Mouse (Mus musculus): ENCODE results near the gene Fbxo46. TPM values are rescaled to one million over a fixed set of nuclear protein-coding genes. Genes with fewer than 3 reads are reported as not detected.
"Not testable (repeated sequence)": the region's sequence is repeated elsewhere in the genome, so short reads cannot be mapped to it uniquely, and the experiment has no call there.

Fbxo46 gene
- polyA plus RNA-seq, 1 experiment from 2014 or later, result 5.1 TPM

DNA sequence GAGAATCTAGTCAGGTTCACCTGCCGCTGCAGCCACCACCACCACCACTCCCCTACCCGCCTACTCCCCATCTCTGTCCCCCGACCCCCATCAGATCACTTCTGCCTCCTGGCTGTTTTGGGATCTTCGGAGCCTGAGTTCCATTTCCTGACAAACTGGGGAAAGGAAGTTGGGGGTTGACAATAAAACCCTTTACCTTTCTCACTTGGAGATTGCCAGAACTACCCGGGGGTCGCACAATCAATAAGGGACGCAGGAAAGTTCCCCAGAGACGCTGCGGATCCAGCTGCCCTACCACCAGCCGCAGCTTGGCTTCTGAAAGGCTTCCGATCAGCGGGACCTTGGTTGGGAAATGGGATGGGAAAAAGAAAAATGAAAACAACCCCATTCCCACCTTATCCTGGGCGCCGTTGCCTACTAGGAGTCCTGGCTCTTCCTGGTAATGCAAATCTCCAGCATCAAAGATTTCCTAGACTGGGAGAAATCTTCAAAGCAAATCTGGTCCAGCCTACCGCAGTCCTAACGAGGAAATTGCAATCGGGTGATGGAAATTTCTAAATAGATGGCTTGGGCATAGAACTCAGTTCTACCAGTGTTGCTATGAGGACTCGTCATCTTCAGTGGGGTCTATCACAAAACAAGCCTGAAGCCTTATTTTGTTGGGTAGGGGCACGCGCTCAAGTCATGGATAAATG is 28.7 kb downstream of the Fbxo46 start:
- H3K27me3 ChIP-seq (replicated peaks; ENCODE audit: control insufficient read depth, insufficient read depth, low read length), result no peaks in the 10 kb centered on the region
- TF ChIP-seq CTCF (IDR thresholded peaks at IDR 0.05; ENCODE audit: low read depth), result no peak
- H3K36me3 ChIP-seq (ENCODE audit: control insufficient read depth, insufficient read depth), result peaks cover 15% of the 10 kb centered on the region
- H3K9me3 ChIP-seq (ENCODE audit: control insufficient read depth), result no peaks in the 10 kb centered on the region
- peak overlapping the region; percentile 88 for H3K4me2 ChIP-seq (replicated peaks; ENCODE audit: low read depth)
- peak overlapping the region; percentile 62; the same call in 1 of the 2 replicates for H3K27ac ChIP-seq (ENCODE audit: low read depth, low read length)
- 0 out of 2 replicates have a peak, but pooled peaks cover 10% of the 10 kb centered on the region for H3K4me1 ChIP-seq (replicated peaks; ENCODE audit: control insufficient read depth, insufficient read depth, low read length)
- WGBS, result 10% methylated on average over 20 of the region's 20 CpGs
- H3K4me3 ChIP-seq (ENCODE audit: low read depth, low read length), result peak overlapping the region; percentile 66
- peak overlapping the region; percentile 59 for H3K9ac ChIP-seq (ENCODE audit: low read depth, low read length)
- ATAC-seq, result no peak

- H3K27ac ChIP-seq (ENCODE audit: low read depth, low read length), result peak within 1 kb of the TSS; percentile 62; the same call in 1 of the 2 replicates
- H3K36me3 ChIP-seq (ENCODE audit: control insufficient read depth, insufficient read depth), result peaks cover 19% of the 10 kb centered on the region
- WGBS, result under 1% methylated on average over 43 of the region's 43 CpGs
- H3K9me3 ChIP-seq (ENCODE audit: control insufficient read depth), result no peaks in the 10 kb centered on the region
- no peaks in the 10 kb centered on the region for H3K27me3 ChIP-seq (replicated peaks; ENCODE audit: control insufficient read depth, insufficient read depth, low read length)
- no peak for TF ChIP-seq CTCF (IDR thresholded peaks at IDR 0.05; ENCODE audit: low read depth)
- 0 out of 2 replicates have a peak, but pooled peaks cover 10% of the 10 kb centered on the region for H3K4me1 ChIP-seq (replicated peaks; ENCODE audit: control insufficient read depth, insufficient read depth, low read length)
- peak within 1 kb of the TSS; percentile 66 for H3K4me3 ChIP-seq (ENCODE audit: low read depth, low read length)
- peak; percentile 96 for ATAC-seq
- H3K9ac ChIP-seq (ENCODE audit: low read depth, low read length), result peak within 1 kb of the TSS; percentile 59
- peak within 1 kb of the TSS; percentile 88 for H3K4me2 ChIP-seq (replicated peaks; ENCODE audit: low read depth)
Measured at GRCm38 (mm10) chr7:19148875-19149541, 29.3 kb downstream of the Fbxo46 start, which contains the start of gene Qpctl. Gene Qpctl (minus strand): TSS chr7:19149291.

DNA sequence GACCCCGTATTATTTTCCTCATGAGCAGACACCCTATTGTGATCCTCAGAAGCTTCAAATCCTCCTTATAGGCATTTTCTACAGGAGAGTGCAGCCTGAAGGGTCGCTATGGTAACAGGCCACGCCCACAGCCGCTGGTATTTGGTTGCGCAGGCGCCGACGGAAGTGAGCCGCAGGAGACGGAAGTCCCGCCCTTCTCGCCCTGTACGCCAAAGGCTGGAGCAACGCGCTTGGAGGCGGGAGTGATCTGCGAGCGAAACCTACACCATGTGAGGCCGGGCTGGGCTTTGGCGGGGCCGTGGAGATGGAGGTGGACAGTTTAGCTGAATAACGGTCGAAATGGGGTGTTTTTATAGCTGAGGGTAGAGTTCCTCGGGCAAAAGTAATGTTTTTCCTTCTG is 30.0 kb downstream of the Fbxo46 start, which contains the start of gene Snrpd2:
Gene Snrpd2 (plus strand): TSS at position 97 of the 400 bp plus-strand sequence.
- no peak for TF ChIP-seq CTCF (IDR thresholded peaks at IDR 0.05; ENCODE audit: low read depth)

GRCm38 (mm10) chr7:19151121-19151520 is 31.5 kb downstream of the Fbxo46 start:
- not testable (repeated sequence) for H3K27ac ChIP-seq (ENCODE audit: low read depth, low read length); H3K9ac ChIP-seq (ENCODE audit: low read depth, low read length); H3K4me3 ChIP-seq (ENCODE audit: low read depth, low read length); ATAC-seq; H3K4me1 ChIP-seq (replicated peaks; ENCODE audit: control insufficient read depth, insufficient read depth, low read length); H3K4me2 ChIP-seq (replicated peaks; ENCODE audit: low read depth); H3K9me3 ChIP-seq (ENCODE audit: control insufficient read depth); H3K27me3 ChIP-seq (replicated peaks; ENCODE audit: control insufficient read depth, insufficient read depth, low read length)
- peaks cover 27% of the 10 kb centered on the region for H3K36me3 ChIP-seq (ENCODE audit: control insufficient read depth, insufficient read depth)
- 86% methylated on average over 10 of the region's 10 CpGs for WGBS

More for the DNA sequence above, 30.0 kb downstream of the Fbxo46 start, which contains the start of gene Snrpd2:
- peak; percentile 91 for ATAC-seq
- under 1% methylated on average over 24 of the region's 24 CpGs for WGBS
- H3K9ac ChIP-seq (ENCODE audit: low read depth, low read length), result peak within 1 kb of the TSS; percentile 59
- H3K36me3 ChIP-seq (ENCODE audit: control insufficient read depth, insufficient read depth), result peaks cover 22% of the 10 kb centered on the region
- H3K4me2 ChIP-seq (replicated peaks; ENCODE audit: low read depth), result peak within 1 kb of the TSS; percentile 88
- peak within 1 kb of the TSS; percentile 66 for H3K4me3 ChIP-seq (ENCODE audit: low read depth, low read length)
- no peaks in the 10 kb centered on the region for H3K9me3 ChIP-seq (ENCODE audit: control insufficient read depth)
- H3K27me3 ChIP-seq (replicated peaks; ENCODE audit: control insufficient read depth, insufficient read depth, low read length), result no peaks in the 10 kb centered on the region
- H3K4me1 ChIP-seq (replicated peaks; ENCODE audit: control insufficient read depth, insufficient read depth, low read length), result 0 out of 2 replicates have a peak, but pooled peaks cover 10% of the 10 kb centered on the region
- peak within 1 kb of the TSS; percentile 62; the same call in 1 of the 2 replicates for H3K27ac ChIP-seq (ENCODE audit: low read depth, low read length)

DNA sequence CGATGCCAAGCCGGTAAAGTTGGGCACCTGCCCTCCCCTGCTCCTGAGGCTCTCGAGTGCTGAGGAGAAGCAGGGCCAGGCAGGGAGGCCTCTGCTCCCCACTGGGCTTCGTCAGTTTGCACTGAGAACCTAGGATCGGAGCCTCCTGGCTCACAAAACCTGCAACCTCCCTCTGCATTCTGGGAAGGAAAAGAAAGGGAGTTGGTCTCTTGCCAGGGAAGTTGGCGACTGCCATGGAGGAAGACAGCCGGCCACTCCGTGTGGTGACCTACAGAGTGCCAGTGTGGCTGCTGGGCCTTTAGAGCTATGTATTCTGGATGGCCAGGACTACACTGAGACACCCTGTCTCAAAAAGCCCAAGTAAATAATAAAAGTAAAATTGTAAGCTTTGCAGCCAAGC is 35.1 kb downstream of the Fbxo46 start:
- ATAC-seq, result no peak
- H3K27ac ChIP-seq (ENCODE audit: low read depth, low read length), result no peak overlapping the region

More for the DNA sequence above, 35.1 kb downstream of the Fbxo46 start:
- peaks cover 3% of the 10 kb centered on the region; the same call in 1 of the 2 replicates for H3K27me3 ChIP-seq (replicated peaks; ENCODE audit: control insufficient read depth, insufficient read depth, low read length)
- no peaks in the 10 kb centered on the region for H3K9me3 ChIP-seq (ENCODE audit: control insufficient read depth)
- WGBS, result 77% methylated on average over 8 of the region's 8 CpGs
- H3K36me3 ChIP-seq (ENCODE audit: control insufficient read depth, insufficient read depth), result peaks cover 27% of the 10 kb centered on the region
- no peak overlapping the region for H3K4me3 ChIP-seq (ENCODE audit: low read depth, low read length)
- H3K4me2 ChIP-seq (replicated peaks; ENCODE audit: low read depth), result no peak overlapping the region
- 0 out of 2 replicates have a peak, but pooled peaks cover 8% of the 10 kb centered on the region for H3K4me1 ChIP-seq (replicated peaks; ENCODE audit: control insufficient read depth, insufficient read depth, low read length)
- TF ChIP-seq CTCF (IDR thresholded peaks at IDR 0.05; ENCODE audit: low read depth), result no peak
- no peak overlapping the region for H3K9ac ChIP-seq (ENCODE audit: low read depth, low read length)

Measured in intestine, postnatal 0 days (tissue).